Mouse (Mus musculus) CH12.LX (cell line): ENCODE measurements at regions not wholly inside any gene's neighbourhood (a gene's known extent, or its start where the extent isn't known, plus 50 kb on each side); places are given as distances from the start of the nearest gene placed in this dataset.

Experiments used
- DNase-seq: peaks from one replicate; pipeline ENCODE4 v3.0.0-alpha.2; 2013; ENCODE audit errors: extremely low read depth
- H3K27ac ChIP-seq: 2 replicates; pipeline ENCODE4 v1.5.1; 2012; ENCODE audit warnings: low read depth, mild to moderate bottlenecking, control low read depth, moderate library complexity; ENCODE audit not compliant: insufficient read depth
- H3K27me3 ChIP-seq: replicated peaks from 2 replicates; pipeline ENCODE3; 2012; ENCODE audit warnings: inconsistent platforms
- H3K36me3 ChIP-seq, 2 experiments: replicated peaks in 1 of 2; 2 replicates each; pipeline versions ENCODE3 to v1.6.1; 2012; ENCODE audit warnings: inconsistent platforms in 1 of 2, low read length in 1 of 2, mild to moderate bottlenecking in 1 of 2, mixed read lengths in 1 of 2, moderate library complexity in 1 of 2; ENCODE audit not compliant: control insufficient read depth in 1 of 2, insufficient read depth in 1 of 2
- H3K4me1 ChIP-seq, 2 experiments: 2 replicates each; pipeline ENCODE4 v1.6.1; 2012; ENCODE audit warnings: inconsistent platforms in 1 of 2, moderate library complexity in 1 of 2; ENCODE audit not compliant: insufficient read depth in 2 of 2, control insufficient read depth in 1 of 2
- H3K4me2 ChIP-seq: 2 replicates; pipeline ENCODE4 v1.6.1; 2012; ENCODE audit warnings: low read depth, mild to moderate bottlenecking, control low read depth; ENCODE audit not compliant: poor library complexity, insufficient read depth, severe bottlenecking
- H3K4me3 ChIP-seq, 3 experiments: fragments of 150-350 bp in 1 of 3; sonication (generic) in 1 of 3; replicated peaks in 1 of 3; 2 replicates each; pipeline versions ENCODE3 to v1.5.1; 2011 to 2012; ENCODE audit warnings: low read depth in 2 of 3, low read length in 2 of 3, mild to moderate bottlenecking in 2 of 3, moderate library complexity in 2 of 3, control low read depth in 1 of 3, improper control_type of control experiment in 1 of 3, inconsistent platforms in 1 of 3, mixed read lengths in 1 of 3; ENCODE audit not compliant: poor library complexity in 1 of 3
- H3K79me2 ChIP-seq: replicated peaks from 2 replicates; pipeline ENCODE4 v1.6.1; 2012; ENCODE audit warnings: mild to moderate bottlenecking, moderate library complexity; ENCODE audit not compliant: control insufficient read depth, poor library complexity, insufficient read depth, severe bottlenecking; ENCODE audit errors: extremely low read depth
- H3K9ac ChIP-seq: 2 replicates; pipeline ENCODE4 v1.6.1; 2012; ENCODE audit warnings: low read depth, mild to moderate bottlenecking, control low read depth, moderate library complexity; ENCODE audit not compliant: insufficient read depth
- H3K9me3 ChIP-seq: replicated peaks from 2 replicates; pipeline ENCODE3; 2012; ENCODE audit warnings: low read length, inconsistent platforms, mixed read lengths
- BHLHE40 ChIP-seq: IDR thresholded peaks from 2 replicates; pipeline ENCODE4 v1.6.1; 2011; ENCODE audit warnings: mild to moderate bottlenecking, low read depth, low read length, improper control_type of control experiment
- CHD2 ChIP-seq: IDR thresholded peaks from 2 replicates; pipeline ENCODE4 v1.6.1; 2011; ENCODE audit warnings: low read length, improper control_type of control experiment
- CTCF ChIP-seq, 2 experiments: IDR thresholded peaks in 1 of 2; conservative IDR thresholded peaks in 1 of 2; 2 replicates each; pipeline ENCODE4 v1.5.1; 2011 to 2012; ENCODE audit warnings: low read depth in 2 of 2, low read length in 2 of 2, improper control_type of control experiment in 1 of 2, inconsistent platforms in 1 of 2, mild to moderate bottlenecking in 1 of 2, moderate library complexity in 1 of 2
- E2F4 ChIP-seq: IDR thresholded peaks from 2 replicates; pipeline ENCODE4 v1.6.1; 2011; ENCODE audit warnings: low read depth, low read length, improper control_type of control experiment; ENCODE audit not compliant: insufficient replicate concordance
- ELF1 ChIP-seq: IDR thresholded peaks from 2 replicates; pipeline ENCODE4 v1.6.1; 2014; ENCODE audit warnings: low read depth, mild to moderate bottlenecking, inconsistent platforms, low read length, improper control_type of control experiment
- EP300 ChIP-seq: IDR thresholded peaks from 2 replicates; pipeline ENCODE4 v1.6.1; 2011; ENCODE audit warnings: low read length, improper control_type of control experiment
- IRF4 ChIP-seq: IDR thresholded peaks from 2 replicates; pipeline ENCODE4 v1.6.1; 2014; ENCODE audit warnings: low read depth, mild to moderate bottlenecking, inconsistent platforms, low read length, improper control_type of control experiment
- JUN ChIP-seq: IDR thresholded peaks from 2 replicates; pipeline ENCODE4 v1.6.1; 2011; ENCODE audit warnings: low read depth, mild to moderate bottlenecking, low read length, improper control_type of control experiment, moderate library complexity; ENCODE audit not compliant: insufficient read depth
- JUND ChIP-seq: conservative IDR thresholded peaks from 2 replicates; pipeline ENCODE4 v1.6.1; 2011; ENCODE audit warnings: low read depth, low read length, improper control_type of control experiment
- MAX ChIP-seq: IDR thresholded peaks from 2 replicates; pipeline ENCODE4 v1.6.1; 2011; ENCODE audit warnings: low read length, improper control_type of control experiment
- MAZ ChIP-seq: IDR thresholded peaks from 2 replicates; pipeline ENCODE4 v1.6.1; 2012; ENCODE audit warnings: low read depth, mild to moderate bottlenecking, inconsistent platforms, low read length, improper control_type of control experiment, moderate library complexity
- MEF2A ChIP-seq: IDR thresholded peaks from 2 replicates; pipeline ENCODE4 v1.6.1; 2014; ENCODE audit warnings: low read depth, mild to moderate bottlenecking, inconsistent platforms, low read length, improper control_type of control experiment, borderline replicate concordance
- MYC ChIP-seq: IDR thresholded peaks from 2 replicates; pipeline ENCODE4 v1.6.1; 2011; ENCODE audit warnings: low read depth, mild to moderate bottlenecking, improper control_type of control experiment, low read length
- NRF1 ChIP-seq: IDR thresholded peaks from 2 replicates; pipeline ENCODE4 v1.6.1; 2014; ENCODE audit warnings: low read depth, mild to moderate bottlenecking, inconsistent platforms, low read length, improper control_type of control experiment, moderate library complexity
- PAX5 ChIP-seq: IDR thresholded peaks from 2 replicates; pipeline ENCODE4 v1.6.1; 2012; ENCODE audit warnings: low read length, inconsistent platforms, mixed read lengths
- POLR2AphosphoS2 ChIP-seq: IDR thresholded peaks from 2 replicates; pipeline ENCODE4 v1.6.1; 2011; ENCODE audit warnings: low read depth, low read length, improper control_type of control experiment
- RAD21 ChIP-seq: IDR thresholded peaks from 2 replicates; pipeline ENCODE4 v1.6.1; 2011; ENCODE audit warnings: low read depth, mild to moderate bottlenecking, low read length, improper control_type of control experiment, moderate library complexity
- RCOR1 ChIP-seq: conservative IDR thresholded peaks from 2 replicates; pipeline ENCODE4 v1.6.1; 2012; ENCODE audit warnings: low read depth, mild to moderate bottlenecking, inconsistent platforms, low read length, improper control_type of control experiment
- SMC3 ChIP-seq: IDR thresholded peaks from 2 replicates; pipeline ENCODE4 v1.6.1; 2011; ENCODE audit warnings: low read depth, low read length, improper control_type of control experiment
- TCF12 ChIP-seq: IDR thresholded peaks from 2 replicates; pipeline ENCODE4 v1.6.1; 2014; ENCODE audit warnings: low read depth, mild to moderate bottlenecking, inconsistent platforms, low read length, improper control_type of control experiment
- UBTF ChIP-seq: IDR thresholded peaks from 2 replicates; pipeline ENCODE4 v1.6.1; 2012; ENCODE audit warnings: low read depth, mild to moderate bottlenecking, inconsistent platforms, low read length, improper control_type of control experiment, moderate library complexity
- ZC3H11A ChIP-seq: IDR thresholded peaks from 2 replicates; pipeline ENCODE4 v1.6.1; 2012; ENCODE audit warnings: low read depth, mild to moderate bottlenecking, inconsistent platforms, low read length, improper control_type of control experiment
- ZKSCAN1 ChIP-seq: IDR thresholded peaks from 2 replicates; pipeline ENCODE4 v1.6.1; 2012; ENCODE audit warnings: low read depth, inconsistent platforms, low read length, improper control_type of control experiment, borderline replicate concordance
- ZMIZ1 ChIP-seq: IDR thresholded peaks from 2 replicates; pipeline ENCODE4 v1.6.1; 2012; ENCODE audit warnings: low read depth, mild to moderate bottlenecking, inconsistent platforms, low read length, improper control_type of control experiment
- dilution Hi-C: fragments of 300-500 bp; cut with MboI; formaldehyde crosslinking; loops from 2 replicates; pipeline ENCODE4 v1.14.3; 2020; ENCODE audit warnings: low sequenced_read_pairs; ENCODE audit not compliant: extremely low pct_unique_long_range_greater_than_20kb, extremely low pct_ligation_motif_present
- in situ Hi-C: fragments of 300-500 bp; cut with MboI; formaldehyde crosslinking; loops from 3 replicates; pipeline ENCODE4 v1.14.3; 2019; ENCODE audit warnings: low sequenced_read_pairs, low pct_ligation_motif_present, low pct_unique_long_range_greater_than_20kb, mixed read lengths

DNA sequence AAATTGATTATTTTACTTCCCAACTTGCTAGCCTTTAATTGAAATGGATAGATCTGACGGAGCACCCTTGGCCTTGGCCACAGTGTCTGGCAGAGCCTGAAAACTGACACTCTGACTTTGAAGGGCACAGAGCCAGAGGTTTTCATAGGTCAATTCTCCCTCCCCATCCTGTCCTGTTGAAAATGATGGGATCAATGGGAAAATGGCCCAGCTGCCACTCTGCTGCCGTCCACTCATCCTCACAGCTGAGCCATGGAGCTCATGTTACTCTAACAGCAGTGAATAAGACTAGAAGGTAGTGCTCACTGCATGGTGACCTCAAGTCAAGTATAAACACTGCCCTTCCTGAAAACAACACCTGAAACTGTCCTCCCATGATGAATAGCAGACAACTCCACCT lies 122.0 kb upstream of the Cdh11 start:
- Histone ChIP-seq H3K4me2 (no peak overlapping the region), H3K36me3 (no peaks in the 10 kb centered on the region), H3K9me3 (peaks cover 27% of the 10 kb centered on the region), H3K9ac (no peak overlapping the region), H3K4me1 (no peaks in the 10 kb centered on the region), H3K79me2 (no peaks in the 10 kb centered on the region), H3K27me3 (no peaks in the 10 kb centered on the region), H3K27ac (no peak overlapping the region), H3K4me3 (no peak overlapping the region)
- no peak for DNase-seq
- in situ Hi-C loops (no loop called here), dilution Hi-C loops (no loop called here)
- TF ChIP-seq EP300, result no peak
- TF ChIP-seq SMC3, result no peak
- no peak for TF ChIP-seq UBTF
- no peak for TF ChIP-seq MYC
- no peak for TF ChIP-seq MAX
- TF ChIP-seq MEF2A, result no peak
- TF ChIP-seq BHLHE40, result no peak
- no peak for TF ChIP-seq ELF1

DNA sequence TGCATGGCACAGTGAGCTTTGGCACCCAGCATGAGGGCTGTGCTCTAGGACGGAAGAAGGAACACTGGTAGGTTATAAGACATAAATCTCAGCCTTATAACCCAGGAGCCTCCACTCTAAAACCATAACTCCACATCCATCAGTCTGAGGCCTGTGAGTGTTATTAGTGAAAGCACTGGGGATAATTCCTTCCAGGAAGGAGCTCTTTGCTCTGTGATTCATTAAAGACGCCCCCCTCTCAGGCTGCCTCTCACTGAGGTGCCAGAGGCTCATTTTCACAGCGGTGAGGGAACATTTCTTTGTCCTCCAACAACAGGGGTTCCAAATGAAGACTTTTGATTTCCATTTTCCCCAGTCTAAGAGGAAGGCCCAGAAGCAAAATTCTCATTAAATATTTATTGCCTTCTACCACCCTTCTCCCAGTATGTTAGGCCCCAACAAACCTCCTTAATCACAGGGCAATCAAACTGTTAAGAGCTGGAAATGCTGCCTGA lies 145.9 kb upstream of the Cdh11 start:
- no peak for DNase-seq
- Histone ChIP-seq H3K27ac (no peak overlapping the region), H3K27me3 (no peaks in the 10 kb centered on the region), H3K4me3 (no peak overlapping the region), H3K36me3 (no peaks in the 10 kb centered on the region), H3K4me2 (no peak overlapping the region), H3K79me2 (no peaks in the 10 kb centered on the region), H3K4me1 (no peaks in the 10 kb centered on the region), H3K9me3 (peaks cover 44% of the 10 kb centered on the region), H3K9ac (no peak overlapping the region)
- in situ Hi-C loops (no loop called here), dilution Hi-C loops (no loop called here)
- TF ChIP-seq TCF12, result no peak
- TF ChIP-seq E2F4, result no peak
- no peak for TF ChIP-seq CHD2
- TF ChIP-seq RAD21, result no peak
- no peak for TF ChIP-seq JUND
- no peak for TF ChIP-seq ZMIZ1
- no peak for TF ChIP-seq JUN
- TF ChIP-seq IRF4, result no peak
- no peak for TF ChIP-seq CTCF (conservative IDR thresholded peaks at IDR 0.05 in 1 of 2, IDR thresholded peaks at IDR 0.05 in 1 of 2; ENCODE audit: low read depth in 2 of 2, low read length in 2 of 2)
- TF ChIP-seq NRF1, result no peak
- TF ChIP-seq BHLHE40, result no peak
- TF ChIP-seq RCOR1, result no peak
- TF ChIP-seq MAZ, result no peak
- TF ChIP-seq ZC3H11A, result no peak
- TF ChIP-seq ZKSCAN1, result no peak
- TF ChIP-seq POLR2AphosphoS2, result no peak
- no peak for TF ChIP-seq PAX5
